Mouse (Mus musculus) forelimb bud, embryonic 11.5 days (tissue): ENCODE measurements at regions not wholly inside any gene's neighbourhood (a gene's known extent, or its start where the extent isn't known, plus 50 kb on each side); places are given as distances from the start of the nearest gene placed in this dataset.

ENCODE experiments used
- DNase-seq: peaks from one replicate; pipeline ENCODE4 v3.0.0-alpha.2; 2012; ENCODE audit warnings: low read depth, low spot score

GRCm38 (mm10) chr10:117896911-117897643, 51.2 kb upstream of the Rap1b start:
- no peak for DNase-seq

- no peak for DNase-seq
Observed at GRCm38 (mm10) chr10:117897766-117898165, 51.9 kb upstream of the Rap1b start.

DNA sequence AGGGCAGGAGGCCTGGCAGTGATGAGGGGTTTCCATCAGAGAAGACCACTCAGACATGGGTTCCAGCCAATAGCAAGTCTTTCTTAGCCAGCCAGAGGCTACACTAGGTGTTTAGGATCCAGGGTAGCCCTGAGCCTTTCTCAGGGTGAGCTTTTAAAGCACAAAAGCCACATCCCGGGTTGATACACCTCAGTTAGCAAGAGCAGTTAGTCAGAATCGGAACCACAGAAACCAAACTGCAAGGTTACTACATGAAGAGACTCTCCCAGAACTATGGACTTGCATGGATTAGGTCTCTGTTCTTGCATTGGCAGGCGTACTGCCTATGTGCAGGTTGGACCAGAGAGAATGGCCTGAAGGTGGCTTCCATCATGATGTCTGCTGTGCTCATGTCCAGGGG, 52.6 kb upstream of the Rap1b start:
- DNase-seq: no peak

DNA sequence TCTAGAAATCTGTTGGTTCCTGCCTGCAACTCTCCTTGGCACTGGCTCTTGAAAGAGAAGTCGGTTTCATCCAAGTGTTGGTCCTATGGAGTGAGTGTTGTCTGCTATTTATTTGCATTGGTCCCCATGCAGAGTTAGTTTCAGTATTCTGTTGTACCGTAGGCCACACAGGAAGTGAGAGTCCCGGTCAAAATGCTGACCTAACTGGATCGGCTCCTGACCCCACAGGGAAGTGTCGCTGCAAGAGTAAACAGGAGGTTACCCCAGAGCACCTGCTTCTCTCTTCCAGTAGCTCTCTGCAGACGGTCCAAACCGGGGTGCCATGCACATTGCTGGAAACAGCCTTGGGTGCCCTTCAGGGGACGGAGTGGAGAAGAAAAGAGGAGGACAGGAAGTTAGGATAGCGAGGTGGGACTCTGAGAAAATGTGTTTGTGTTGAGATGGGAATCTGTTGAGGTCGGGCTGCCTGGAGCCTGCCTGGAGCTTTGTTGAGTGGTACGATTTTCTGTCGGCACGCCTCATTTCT, 53.6 kb upstream of the Rap1b start:
- no peak for DNase-seq

GRCm38 (mm10) chr10:117905666-117906266, 59.9 kb upstream of the Rap1b start:
- peak; percentile 28 for DNase-seq

DNA sequence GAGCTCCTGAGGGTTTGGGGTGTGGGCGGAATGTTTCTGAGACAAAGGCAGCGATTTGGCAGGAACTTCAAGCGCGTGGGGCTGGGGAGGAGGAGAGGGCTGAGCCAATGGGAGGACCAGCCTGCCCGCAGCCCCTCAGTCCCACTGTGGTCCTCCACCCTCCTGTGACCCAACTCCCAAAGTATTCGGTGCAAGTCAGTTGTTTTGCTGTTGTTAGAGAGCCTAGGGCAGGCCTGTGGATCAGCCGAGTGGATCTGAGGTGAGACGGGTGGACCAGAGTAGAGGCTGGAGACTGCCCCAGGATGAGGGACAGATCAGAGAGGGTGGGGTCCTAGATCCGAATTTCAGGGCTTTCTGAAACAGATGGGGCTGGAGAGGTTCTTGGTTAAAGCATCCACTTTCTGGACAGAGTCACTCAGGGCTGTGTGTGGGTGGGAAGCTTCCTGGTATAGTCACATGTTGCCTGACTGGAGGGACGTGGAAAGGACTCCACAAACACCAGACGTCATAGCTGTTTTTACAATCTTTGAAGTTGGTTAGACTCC, 60.5 kb upstream of the Rap1b start:
- peak; percentile 54 for DNase-seq

- DNase-seq: no peak
Observed at GRCm38 (mm10) chr10:117908079-117908675, 62.3 kb upstream of the Rap1b start.

GRCm38 (mm10) chr10:117909155-117909554, 63.3 kb upstream of the Rap1b start:
- DNase-seq: no peak

- DNase-seq: no peak
Observed at GRCm38 (mm10) chr10:117909811-117910239, 64.0 kb upstream of the Rap1b start.

GRCm38 (mm10) chr10:117910426-117910825, 64.6 kb upstream of the Rap1b start:
- no peak for DNase-seq

DNA sequence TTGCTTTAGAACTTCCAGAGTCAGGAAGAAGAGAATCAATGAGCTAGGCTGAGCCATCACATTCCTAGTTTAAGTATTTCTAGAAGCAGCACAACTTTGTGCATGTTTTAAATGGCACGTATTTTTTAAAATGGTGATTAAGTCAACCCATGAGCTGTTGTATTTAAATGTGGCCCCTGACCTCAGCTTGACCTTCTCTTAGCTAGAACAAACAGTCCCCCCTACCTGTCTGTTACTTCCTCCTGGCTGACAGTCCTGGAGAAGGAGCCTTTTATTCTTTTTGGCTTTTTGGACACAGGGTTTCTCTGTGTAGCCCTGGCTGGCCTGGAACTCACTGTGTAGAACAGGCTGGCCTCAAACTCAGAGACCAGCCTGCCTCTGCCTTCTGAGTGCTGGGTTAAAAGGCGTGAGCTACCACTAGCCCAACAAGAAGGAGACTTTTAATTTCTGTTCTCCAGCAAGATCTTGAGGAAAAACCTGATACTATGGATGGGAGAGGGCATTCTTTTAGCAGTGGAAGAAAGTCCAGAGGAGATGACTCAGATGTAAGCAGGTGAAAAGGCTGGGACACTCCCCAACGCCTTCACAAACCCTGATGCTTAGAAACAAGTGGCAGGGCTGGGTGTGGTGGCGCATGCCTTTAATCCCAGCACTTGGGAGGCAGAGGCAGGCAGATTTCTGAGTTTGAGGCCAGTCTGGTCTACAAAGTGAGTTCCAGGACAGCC, 69.3 kb upstream of the Rap1b start:
- DNase-seq: no peak

GRCm38 (mm10) chr10:117916280-117916679, 70.4 kb upstream of the Rap1b start:
- no peak for DNase-seq

DNA sequence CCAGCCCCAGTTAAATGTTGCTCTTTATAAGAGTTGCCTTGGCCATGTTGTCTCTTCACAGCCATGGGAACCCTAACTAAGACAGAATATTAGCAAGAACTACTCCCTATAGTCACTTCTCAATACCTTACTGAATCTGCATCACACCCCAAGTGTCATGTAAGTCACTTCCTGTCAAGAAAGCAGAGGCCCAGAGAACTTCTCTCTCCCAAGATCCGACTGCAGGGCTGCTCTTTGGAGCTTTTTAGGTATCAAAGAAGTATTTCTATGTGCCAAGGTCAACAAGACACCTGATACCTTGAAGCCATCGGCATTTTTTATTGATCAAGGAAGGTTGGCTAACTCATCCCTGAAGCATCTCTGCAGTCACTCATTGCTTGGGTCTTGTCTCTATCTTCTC, 72.0 kb upstream of the Rap1b start:
- DNase-seq: no peak

GRCm38 (mm10) chr10:117918616-117919015, 72.8 kb upstream of the Rap1b start:
- no peak for DNase-seq

DNA sequence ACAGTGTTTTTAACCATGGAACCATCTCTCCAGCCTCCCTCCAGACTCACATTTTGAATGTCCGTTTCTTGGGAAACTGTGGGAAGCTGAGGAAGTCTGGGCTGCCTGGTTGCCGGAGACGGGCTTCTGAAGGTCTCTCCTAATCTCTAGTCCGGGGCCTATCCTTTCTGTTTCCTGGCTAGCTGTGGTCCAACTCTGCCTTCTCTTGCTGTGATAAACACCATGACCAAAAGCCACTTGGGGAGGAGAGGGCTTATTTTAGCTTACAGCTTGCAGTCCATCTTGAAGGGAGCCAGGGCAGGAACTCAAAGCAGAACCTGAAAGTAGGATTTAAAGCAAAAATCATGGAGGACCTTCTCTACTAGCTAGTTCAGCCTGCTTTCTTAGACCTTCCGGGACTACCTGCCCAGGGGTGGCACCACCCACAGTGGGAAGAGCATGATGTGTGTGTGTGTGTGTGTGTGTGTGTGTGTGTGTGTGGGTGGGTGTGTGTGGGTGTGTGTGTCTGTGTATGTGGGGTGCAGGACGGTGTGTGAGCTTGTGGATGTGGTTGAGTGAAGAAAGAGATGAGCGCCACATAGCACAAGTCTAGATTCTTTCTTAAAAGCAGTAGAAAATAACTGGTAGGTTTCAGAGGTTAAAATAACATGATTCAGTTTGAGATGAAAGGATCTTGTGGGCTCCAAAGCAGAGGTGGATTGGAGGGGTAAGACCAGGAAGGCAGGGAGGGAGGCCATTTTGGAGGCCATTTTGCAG, 73.5 kb upstream of the Rap1b start:
- no peak for DNase-seq

- DNase-seq: no peak
Observed at GRCm38 (mm10) chr10:117925186-117925585, 79.4 kb upstream of the Rap1b start.

GRCm38 (mm10) chr10:117925611-117926555, 80.0 kb upstream of the Rap1b start:
- DNase-seq: no peak

- no peak for DNase-seq
Observed at GRCm38 (mm10) chr10:117928998-117929397, 83.2 kb upstream of the Rap1b start.

GRCm38 (mm10) chr10:117934797-117935196, 89.0 kb upstream of the Rap1b start:
- DNase-seq: no peak

- no peak for DNase-seq
Observed at GRCm38 (mm10) chr10:117938717-117939116, 92.9 kb upstream of the Rap1b start.
